Mouse (Mus musculus): ENCODE results near the gene Abca17.

Gene Abca17

DNA sequence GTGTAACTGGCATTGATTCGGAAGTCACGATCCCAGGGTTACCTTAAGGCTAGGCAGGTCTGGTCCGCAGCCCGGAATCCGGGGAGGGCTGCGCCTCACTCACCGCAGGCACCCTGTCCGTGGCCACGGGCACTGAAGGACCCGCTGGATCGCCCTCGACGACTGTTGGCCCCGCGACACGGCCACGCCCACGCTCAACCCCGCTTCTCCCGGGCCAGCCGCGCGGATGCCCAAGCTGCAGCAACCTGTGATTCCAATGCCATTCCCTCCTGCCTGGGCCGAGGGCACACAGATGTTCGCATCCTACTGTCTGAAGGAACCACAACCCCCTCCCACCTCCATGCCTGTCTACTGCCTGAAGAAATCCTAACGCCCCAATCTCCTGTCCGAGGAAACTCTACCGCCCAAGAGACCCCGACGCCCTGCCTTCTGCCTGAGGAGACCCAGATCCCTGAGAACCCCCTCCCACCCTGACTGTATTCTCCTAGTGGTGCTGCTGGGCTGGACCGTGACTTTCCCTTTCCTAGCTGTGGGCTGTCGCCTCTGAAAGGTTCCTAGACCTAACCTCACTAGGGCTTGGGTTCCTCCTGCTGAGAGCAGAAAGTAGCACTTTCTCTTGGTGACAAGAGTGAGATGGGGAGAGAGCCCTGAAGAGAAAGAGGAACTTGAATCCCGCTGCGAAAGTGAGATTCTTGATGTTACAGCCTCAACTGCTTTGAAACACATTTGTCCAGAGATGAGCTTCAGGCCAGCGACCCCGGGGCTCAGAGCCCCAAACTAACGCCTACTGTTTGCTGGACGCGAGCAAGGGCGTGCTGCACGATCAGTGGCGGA lies at the start of gene Abca17:
TSS of gene Abca17 (minus strand) at position 143 of the 834 bp plus-strand sequence.
- peak; percentile 18 for DNase-seq

- no peak for DNase-seq
Observed at GRCm38 (mm10) chr17:24394456-24394855, 43.6 kb upstream of the Abca17 start.

DNA sequence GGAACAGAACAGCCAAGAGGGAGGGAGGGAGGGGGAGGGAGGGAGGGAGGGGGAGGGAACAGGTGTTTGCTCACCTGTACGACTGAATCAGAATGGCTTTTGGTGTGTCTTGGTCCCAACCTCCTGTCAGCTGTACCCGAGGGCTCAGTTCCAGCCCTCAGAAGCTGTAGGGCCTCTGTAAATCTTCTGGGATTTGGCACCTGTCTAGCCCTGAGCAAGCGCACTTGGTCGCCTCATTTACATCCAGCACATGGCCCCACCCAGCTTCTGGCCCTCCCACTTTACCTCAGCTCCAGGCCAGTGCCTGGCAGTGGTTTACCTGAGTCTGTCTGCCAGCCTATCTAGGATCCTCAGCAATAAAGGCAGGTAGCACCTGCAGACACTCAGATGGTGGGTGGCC lies 42.7 kb upstream of the Abca17 start:
- no peak for DNase-seq

- DNase-seq, result no peak
Observed at GRCm38 (mm10) chr17:24391149-24391548, 40.3 kb upstream of the Abca17 start.

GRCm38 (mm10) chr17:24389865-24390264 lies 39.0 kb upstream of the Abca17 start:
- DNase-seq, result peak; percentile 40

GRCm38 (mm10) chr17:24388711-24389110 lies 37.8 kb upstream of the Abca17 start:
- DNase-seq, result no peak

DNA sequence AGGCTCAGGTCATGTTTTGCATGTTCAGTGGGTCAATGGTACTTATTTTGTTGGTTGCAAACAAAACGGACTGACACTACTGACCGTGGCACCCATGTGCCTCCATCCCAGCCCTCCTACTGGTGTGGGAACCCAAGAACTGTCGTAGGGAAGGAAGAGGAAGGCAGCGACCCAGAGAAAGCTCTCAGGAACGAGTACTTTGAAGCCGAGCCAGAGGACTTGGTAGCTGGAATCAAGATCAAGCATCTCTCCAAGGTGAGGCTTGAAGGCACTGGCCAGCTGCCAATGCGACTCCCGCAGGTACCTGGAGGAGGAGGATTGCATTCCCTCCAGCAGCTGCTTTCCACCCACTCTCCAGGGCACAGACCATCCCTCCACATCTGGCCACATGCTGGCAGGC lies 32.9 kb upstream of the Abca17 start:
- DNase-seq, result no peak

- DNase-seq, result no peak
Observed at GRCm38 (mm10) chr17:24378496-24378895, 27.6 kb upstream of the Abca17 start.

DNA sequence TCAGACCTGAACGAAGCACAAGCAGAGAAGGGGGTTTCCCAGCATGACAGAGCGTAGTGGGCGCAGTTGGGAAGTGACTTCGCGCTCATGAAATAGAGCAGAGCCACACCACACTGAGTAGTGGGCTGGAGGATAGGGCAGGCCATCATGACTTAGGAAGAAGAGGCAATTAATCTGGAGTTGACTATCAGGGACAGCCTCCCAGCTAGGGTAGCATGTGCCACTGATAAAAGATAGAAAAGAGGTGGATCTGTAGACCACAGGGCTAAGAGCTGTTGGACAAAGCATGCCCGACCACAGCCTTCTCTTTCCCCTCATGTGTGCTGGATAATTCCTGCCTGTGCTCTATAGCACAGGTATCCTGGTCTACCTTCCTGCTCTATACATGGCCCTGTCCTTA lies 25.0 kb upstream of the Abca17 start:
- DNase-seq, result no peak

DNA sequence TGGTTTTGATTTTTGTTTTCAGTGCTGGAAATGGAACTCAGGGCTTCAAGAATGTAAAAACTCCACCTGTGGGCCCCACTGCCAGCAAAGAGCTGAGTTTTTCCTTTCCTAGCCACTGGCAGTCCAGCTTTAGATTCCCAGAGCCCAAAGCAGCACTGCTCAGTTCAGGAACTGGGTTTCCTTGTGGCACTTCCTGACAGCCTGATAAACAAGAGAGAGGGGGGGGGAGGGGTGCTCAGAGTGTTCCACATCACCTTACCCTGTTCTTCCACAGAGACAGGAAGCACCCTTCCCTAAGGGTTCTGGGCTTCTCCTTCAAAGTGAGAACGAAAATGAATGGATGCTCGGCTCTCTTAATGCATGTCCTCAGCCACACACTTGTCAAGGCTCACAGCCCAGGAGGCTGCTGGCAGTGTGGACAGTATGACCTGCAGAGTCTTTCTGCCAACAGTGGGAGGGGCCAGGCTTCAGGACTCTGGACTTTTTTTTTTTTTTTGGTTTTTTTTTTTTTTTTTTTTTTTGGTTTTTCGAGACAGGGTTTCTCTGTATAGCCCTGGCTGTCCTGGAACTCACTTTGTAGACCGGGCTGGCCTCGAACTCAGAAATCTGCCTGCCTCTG lies 24.3 kb upstream of the Abca17 start:
- DNase-seq, result peak; percentile 44

DNA sequence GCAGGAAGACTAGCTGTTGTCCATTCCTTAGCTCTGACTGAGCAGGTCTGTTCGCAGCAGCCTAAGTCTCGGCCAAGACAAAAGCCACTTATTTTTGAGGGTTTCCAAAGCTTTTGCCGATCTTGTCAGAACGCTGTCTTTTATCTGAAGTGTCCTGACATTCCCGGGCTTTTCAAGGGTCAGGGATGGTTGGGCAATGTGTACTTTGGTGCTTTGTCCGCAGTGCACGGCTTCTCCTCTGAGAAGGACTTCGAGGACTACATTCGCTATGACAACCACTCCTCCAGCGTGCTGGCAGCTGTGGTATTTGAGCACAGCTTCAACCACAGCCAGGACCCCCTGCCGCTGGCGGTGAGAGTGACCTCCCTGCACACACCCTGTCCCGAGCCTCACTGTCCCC lies 15.0 kb upstream of the Abca17 start:
- peak; percentile 49 for DNase-seq

DNA sequence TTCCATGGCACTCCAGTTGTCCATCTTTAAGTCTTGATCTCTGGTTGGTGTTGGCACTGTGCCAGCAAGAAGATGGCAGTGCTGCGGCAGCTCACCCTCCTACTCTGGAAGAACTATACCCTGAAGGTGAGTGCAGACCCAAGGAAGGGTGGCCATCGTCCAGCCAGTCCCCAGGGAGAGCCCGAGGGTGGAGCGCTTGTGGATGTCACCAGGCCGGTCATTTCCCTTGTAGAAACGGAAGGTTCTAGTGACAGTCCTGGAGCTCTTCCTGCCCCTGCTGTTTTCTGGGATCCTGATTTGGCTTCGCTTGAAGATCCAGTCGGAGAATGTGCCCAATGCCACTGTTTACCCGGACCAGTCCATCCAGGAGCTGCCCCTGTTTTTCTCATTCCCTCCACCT lies 13.6 kb upstream of the Abca17 start:
- DNase-seq, result no peak

- DNase-seq, result peak; percentile 69
Observed at GRCm38 (mm10) chr17:24362527-24362926, 11.7 kb upstream of the Abca17 start.

- DNase-seq, result no peak
Observed at GRCm38 (mm10) chr17:24361291-24361690, 10.4 kb upstream of the Abca17 start.

GRCm38 (mm10) chr17:24360841-24361240 lies 10.0 kb upstream of the Abca17 start:
- DNase-seq, result peak; percentile 74

GRCm38 (mm10) chr17:24359903-24360302 lies 9.0 kb upstream of the Abca17 start:
- DNase-seq, result no peak

- peak; percentile 81 for DNase-seq
Observed at GRCm38 (mm10) chr17:24359006-24359405, 8.1 kb upstream of the Abca17 start.

DNA sequence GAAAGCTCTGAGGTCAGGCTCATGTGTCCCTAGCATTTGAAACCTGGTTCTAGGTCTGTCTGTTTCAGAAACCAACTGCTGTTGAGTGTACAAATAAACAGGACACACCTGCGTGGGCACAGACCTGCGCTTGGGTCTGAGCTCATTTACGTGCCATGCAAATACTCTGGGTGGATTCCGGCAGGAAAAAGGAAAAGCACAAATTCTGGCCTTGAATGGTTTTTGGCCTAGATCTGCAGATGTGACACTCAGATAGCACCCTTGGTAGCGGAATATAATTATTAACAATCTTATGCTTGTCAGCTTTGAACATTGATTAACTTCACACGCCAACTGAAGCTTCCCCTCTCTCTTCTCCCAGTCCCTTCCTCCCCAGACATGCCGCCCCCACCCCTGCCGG lies 4.4 kb upstream of the Abca17 start:
- DNase-seq, result no peak

GRCm38 (mm10) chr17:24353960-24354359 lies 3.1 kb upstream of the Abca17 start:
- no peak for DNase-seq

- DNase-seq, result peak; percentile 55
Observed at GRCm38 (mm10) chr17:24352370-24353194, 1.7 kb upstream of the Abca17 start.

DNA sequence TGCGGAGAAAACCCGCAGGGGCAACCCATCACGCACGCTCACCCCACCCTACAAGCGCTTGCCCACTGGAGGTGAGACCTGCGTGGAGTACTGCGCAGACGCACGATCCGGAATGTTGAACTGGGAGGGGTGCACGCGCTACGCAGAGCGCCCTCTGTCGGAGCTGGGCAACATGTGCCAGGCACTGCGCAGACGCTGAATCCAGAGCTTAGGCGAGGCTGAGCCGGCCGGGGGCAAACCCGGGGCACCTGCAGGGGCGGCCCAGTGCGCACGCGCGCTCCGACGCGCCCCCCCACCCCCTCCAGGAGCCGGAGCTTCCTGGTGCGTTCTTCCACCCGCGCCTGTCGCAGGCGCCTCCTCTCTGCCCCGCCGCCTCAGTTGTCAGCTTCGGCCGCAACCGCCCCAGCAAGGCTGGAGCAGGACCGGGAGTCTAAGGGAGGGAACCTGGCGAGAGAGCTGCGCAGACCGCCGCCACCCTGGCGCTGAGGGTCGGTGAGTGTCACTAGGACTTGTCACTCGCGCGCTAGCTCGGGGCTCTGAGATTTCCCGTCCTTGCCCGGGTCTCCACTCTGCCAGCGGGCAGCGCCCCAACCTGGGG lies 991 bp upstream of the Abca17 start, which contains the start of gene Abca3:
TSS of gene Abca3 (plus strand) at position 191 of the 598 bp plus-strand sequence.
- peak; percentile 95 for DNase-seq

DNA sequence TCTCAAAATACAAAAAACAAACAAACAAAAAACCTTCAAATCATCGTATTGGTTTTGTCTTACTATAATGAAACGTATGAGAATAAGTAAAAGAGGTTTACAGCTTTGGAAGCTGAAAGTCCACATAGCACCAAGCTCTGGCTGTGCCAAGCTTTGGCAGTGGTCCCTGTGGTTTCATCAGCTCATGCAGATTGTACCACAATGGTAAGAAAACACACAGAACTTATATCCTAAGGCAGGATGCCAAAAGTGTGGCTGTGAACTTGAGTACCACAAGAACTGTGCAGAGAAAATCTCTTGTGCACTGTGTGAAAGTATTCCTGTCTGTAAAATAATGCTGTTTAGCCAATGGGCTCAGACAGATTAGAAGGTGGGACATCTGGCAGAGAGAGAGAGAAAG lies 1.7 kb downstream of the Abca17 start:
- no peak for DNase-seq

DNA sequence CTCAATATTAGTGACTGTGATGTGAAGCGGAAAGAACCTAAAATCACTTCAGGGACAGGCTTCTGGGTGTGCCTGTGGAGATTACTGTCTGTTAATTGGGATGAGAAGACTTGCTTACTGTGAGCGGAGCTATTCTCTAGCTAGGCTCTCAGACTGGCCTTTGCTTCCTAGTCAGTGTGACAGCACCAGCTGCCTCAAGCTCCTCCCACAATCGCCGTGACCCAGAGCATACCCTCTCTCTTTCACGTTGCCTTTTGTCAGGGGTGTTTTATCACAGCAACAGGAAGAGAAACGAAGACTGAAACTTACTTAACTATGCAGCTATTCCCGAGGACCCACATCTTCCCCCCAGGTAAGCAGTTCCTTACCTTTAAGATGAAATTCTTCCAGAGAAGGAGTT lies 4.0 kb downstream of the Abca17 start:
- no peak for DNase-seq

Measured in kidney, adult 11 months (tissue).